Mouse (Mus musculus) embryonic facial prominence, embryonic 12.5 days (tissue): ENCODE measurements at regions not wholly inside any gene's neighbourhood (a gene's known extent, or its start where the extent isn't known, plus 50 kb on each side); places are given as distances from the start of the nearest gene placed in this dataset.

Source experiments
- ATAC-seq: fragments of 200-750 bp; cut with Nextera tagmentation; 2 replicates; pipeline ENCODE4 v1.8.0; 2017; ENCODE audit not compliant: insufficient number of reproducible peaks, insufficient read depth, low FRiP score, low TSS enrichment
- H3K27ac ChIP-seq: fragments of 300-500 bp; sonication (generic); 2 replicates; pipeline ENCODE4 v1.5.1; 2016; ENCODE audit warnings: mild to moderate bottlenecking
- H3K27me3 ChIP-seq: fragments of 300-500 bp; sonication (generic); 2 replicates; pipeline ENCODE4 v1.6.1; 2016; ENCODE audit warnings: mild to moderate bottlenecking, moderate library complexity
- H3K36me3 ChIP-seq: fragments of 300-500 bp; sonication (generic); 2 replicates; pipeline ENCODE4 v1.6.1; 2016; ENCODE audit warnings: mild to moderate bottlenecking
- H3K4me1 ChIP-seq: fragments of 300-500 bp; sonication (generic); 2 replicates; pipeline ENCODE4 v1.6.1; 2016
- H3K4me2 ChIP-seq: fragments of 300-500 bp; sonication (generic); replicated peaks from 2 replicates; pipeline ENCODE4 v1.6.1; 2016; ENCODE audit warnings: mild to moderate bottlenecking, moderate library complexity
- H3K4me3 ChIP-seq: fragments of 300-500 bp; sonication (generic); 2 replicates; pipeline ENCODE4 v1.5.1; 2016; ENCODE audit warnings: mild to moderate bottlenecking
- H3K9ac ChIP-seq: fragments of 300-500 bp; sonication (generic); 2 replicates; pipeline ENCODE4 v1.6.1; 2016; ENCODE audit warnings: mild to moderate bottlenecking, moderate library complexity
- H3K9me3 ChIP-seq: fragments of 300-500 bp; sonication (generic); 2 replicates; pipeline ENCODE4 v1.6.1; 2016; ENCODE audit warnings: mild to moderate bottlenecking, moderate library complexity
- WGBS: fragments of 180-500 bp; shearing (Covaris S2); methylation state at CpG from one replicate; pipeline ENCODE4 v1.1.7; 2016; 5-methylcytosine and 5-hydroxymethylcytosine counted together

- H3K4me2 ChIP-seq, result no peak overlapping the region
- no peak overlapping the region for H3K4me3 ChIP-seq
- no peak overlapping the region for H3K9ac ChIP-seq
- no peak overlapping the region for H3K27ac ChIP-seq
- no peak for ATAC-seq
- no peaks in the 10 kb centered on the region for H3K27me3 ChIP-seq
- WGBS, result 87% methylated on average over 5 of the region's 5 CpGs
- H3K9me3 ChIP-seq, result no peaks in the 10 kb centered on the region
- no peaks in the 10 kb centered on the region for H3K36me3 ChIP-seq
- H3K4me1 ChIP-seq, result no peaks in the 10 kb centered on the region
Measured at GRCm38 (mm10) chr17:48738708-48739107, 193.5 kb upstream of the Lrfn2 start.

GRCm38 (mm10) chr17:48742769-48743405 lies 189.3 kb upstream of the Lrfn2 start:
- Histone ChIP-seq H3K4me3 (no peak overlapping the region), H3K36me3 (no peaks in the 10 kb centered on the region), H3K4me2 (no peak overlapping the region), H3K9me3 (no peaks in the 10 kb centered on the region), H3K9ac (no peak overlapping the region), H3K27me3 (no peaks in the 10 kb centered on the region), H3K27ac (no peak overlapping the region), H3K4me1 (no peaks in the 10 kb centered on the region)
- no peak for ATAC-seq
- 73% methylated on average over 13 of the region's 13 CpGs for WGBS

GRCm38 (mm10) chr17:48770099-48770498 lies 162.1 kb upstream of the Lrfn2 start:
- Histone ChIP-seq H3K9me3 (no peaks in the 10 kb centered on the region), H3K9ac (no peak overlapping the region), H3K4me3 (no peak overlapping the region), H3K27me3 (no peaks in the 10 kb centered on the region), H3K4me1 (peaks cover 14% of the 10 kb centered on the region), H3K27ac (no peak overlapping the region), H3K36me3 (no peaks in the 10 kb centered on the region), H3K4me2 (no peak overlapping the region)
- WGBS, result 91% methylated on average over 2 of the region's 2 CpGs
- ATAC-seq, result no peak

- no peaks in the 10 kb centered on the region for H3K9me3 ChIP-seq
- H3K27ac ChIP-seq, result no peak overlapping the region
- H3K27me3 ChIP-seq, result no peaks in the 10 kb centered on the region
- no peak overlapping the region for H3K4me3 ChIP-seq
- peaks cover 24% of the 10 kb centered on the region for H3K4me1 ChIP-seq
- no peak overlapping the region for H3K4me2 ChIP-seq
- no peak for ATAC-seq
- 80% methylated on average over 13 of the region's 13 CpGs for WGBS
- no peak overlapping the region for H3K9ac ChIP-seq
- no peaks in the 10 kb centered on the region for H3K36me3 ChIP-seq
Measured at GRCm38 (mm10) chr17:48771721-48772320, 160.4 kb upstream of the Lrfn2 start.

- Histone ChIP-seq H3K9me3 (no peaks in the 10 kb centered on the region), H3K36me3 (no peaks in the 10 kb centered on the region), H3K27me3 (no peaks in the 10 kb centered on the region), H3K27ac (no peak overlapping the region), H3K4me1 (peaks cover 26% of the 10 kb centered on the region), H3K4me2 (no peak overlapping the region), H3K4me3 (no peak overlapping the region), H3K9ac (no peak overlapping the region)
- no peak for ATAC-seq
- WGBS, result 20% methylated on average over 15 of the region's 15 CpGs
Measured at GRCm38 (mm10) chr17:48774172-48774890, 157.8 kb upstream of the Lrfn2 start.

- peaks cover 26% of the 10 kb centered on the region for H3K4me1 ChIP-seq
- H3K9ac ChIP-seq, result no peak overlapping the region
- H3K27ac ChIP-seq, result no peak overlapping the region
Measured at GRCm38 (mm10) chr17:48775479-48775878, 156.7 kb upstream of the Lrfn2 start.

GRCm38 (mm10) chr17:48776502-48776902 lies 155.7 kb upstream of the Lrfn2 start:
- Histone ChIP-seq H3K4me3 (no peak overlapping the region), H3K27me3 (no peaks in the 10 kb centered on the region), H3K27ac (peak overlapping the region; percentile 52), H3K4me2 (no peak overlapping the region), H3K9ac (no peak overlapping the region), H3K4me1 (peaks cover 26% of the 10 kb centered on the region), H3K36me3 (no peaks in the 10 kb centered on the region), H3K9me3 (no peaks in the 10 kb centered on the region)
- WGBS, result 15% methylated on average over 2 of the region's 2 CpGs
- ATAC-seq, result peak; percentile 36; the same call in 1 of the 2 replicates

More at GRCm38 (mm10) chr17:48775479-48775878, 156.7 kb upstream of the Lrfn2 start:
- Histone ChIP-seq H3K36me3 (no peaks in the 10 kb centered on the region), H3K4me2 (no peak overlapping the region), H3K27me3 (no peaks in the 10 kb centered on the region), H3K9me3 (no peaks in the 10 kb centered on the region), H3K4me3 (no peak overlapping the region)
- WGBS, result 66% methylated on average over 5 of the region's 5 CpGs
- no peak for ATAC-seq

- no peaks in the 10 kb centered on the region for H3K9me3 ChIP-seq
- 93% methylated on average over 7 of the region's 7 CpGs for WGBS
- no peaks in the 10 kb centered on the region for H3K27me3 ChIP-seq
- no peak for ATAC-seq
- H3K36me3 ChIP-seq, result no peaks in the 10 kb centered on the region
- H3K9ac ChIP-seq, result no peak overlapping the region
- no peak overlapping the region for H3K4me3 ChIP-seq
- no peak overlapping the region for H3K27ac ChIP-seq
- no peak overlapping the region for H3K4me2 ChIP-seq
- peaks cover 12% of the 10 kb centered on the region; the same call in 1 of the 2 replicates for H3K4me1 ChIP-seq
Measured at GRCm38 (mm10) chr17:48780217-48780616, 152.0 kb upstream of the Lrfn2 start.

GRCm38 (mm10) chr17:48784417-48784816 lies 147.8 kb upstream of the Lrfn2 start:
- Histone ChIP-seq H3K9me3 (no peaks in the 10 kb centered on the region), H3K27ac (no peak overlapping the region), H3K4me3 (no peak overlapping the region), H3K4me1 (peaks cover 3% of the 10 kb centered on the region; the same call in 1 of the 2 replicates), H3K27me3 (no peaks in the 10 kb centered on the region), H3K9ac (no peak overlapping the region), H3K36me3 (no peaks in the 10 kb centered on the region), H3K4me2 (no peak overlapping the region)
- 80% methylated on average over 5 of the region's 5 CpGs for WGBS
- no peak for ATAC-seq

GRCm38 (mm10) chr17:48786501-48786900 lies 145.7 kb upstream of the Lrfn2 start:
- H3K4me3 ChIP-seq, result no peak overlapping the region
- no peaks in the 10 kb centered on the region for H3K27me3 ChIP-seq
- WGBS, result 87% methylated on average over 12 of the region's 12 CpGs
- H3K9me3 ChIP-seq, result no peaks in the 10 kb centered on the region
- ATAC-seq, result no peak
- H3K9ac ChIP-seq, result no peak overlapping the region
- no peaks in the 10 kb centered on the region for H3K36me3 ChIP-seq
- H3K4me2 ChIP-seq, result no peak overlapping the region
- H3K4me1 ChIP-seq, result peaks cover 3% of the 10 kb centered on the region; the same call in 1 of the 2 replicates
- no peak overlapping the region for H3K27ac ChIP-seq

- H3K27me3 ChIP-seq, result no peaks in the 10 kb centered on the region
- H3K27ac ChIP-seq, result no peak overlapping the region
- no peaks in the 10 kb centered on the region for H3K9me3 ChIP-seq
- no peak overlapping the region for H3K9ac ChIP-seq
- H3K4me2 ChIP-seq, result no peak overlapping the region
- no peak overlapping the region for H3K4me3 ChIP-seq
- ATAC-seq, result no peak
- peaks cover 3% of the 10 kb centered on the region; the same call in 1 of the 2 replicates for H3K4me1 ChIP-seq
- WGBS, result 84% methylated on average over 7 of the region's 7 CpGs
- H3K36me3 ChIP-seq, result no peaks in the 10 kb centered on the region
Measured at GRCm38 (mm10) chr17:48789846-48790245, 142.3 kb upstream of the Lrfn2 start.

GRCm38 (mm10) chr17:48790526-48790925 lies 141.7 kb upstream of the Lrfn2 start:
- ATAC-seq, result no peak
- Histone ChIP-seq H3K4me3 (no peak overlapping the region), H3K9me3 (no peaks in the 10 kb centered on the region), H3K4me2 (no peak overlapping the region), H3K27ac (no peak overlapping the region), H3K36me3 (no peaks in the 10 kb centered on the region), H3K4me1 (peaks cover 3% of the 10 kb centered on the region; the same call in 1 of the 2 replicates), H3K27me3 (no peaks in the 10 kb centered on the region), H3K9ac (no peak overlapping the region)
- 84% methylated on average over 6 of the region's 6 CpGs for WGBS
